ENCODE assay signal across 27 mouse cellular contexts in the genomic region with DNA sequence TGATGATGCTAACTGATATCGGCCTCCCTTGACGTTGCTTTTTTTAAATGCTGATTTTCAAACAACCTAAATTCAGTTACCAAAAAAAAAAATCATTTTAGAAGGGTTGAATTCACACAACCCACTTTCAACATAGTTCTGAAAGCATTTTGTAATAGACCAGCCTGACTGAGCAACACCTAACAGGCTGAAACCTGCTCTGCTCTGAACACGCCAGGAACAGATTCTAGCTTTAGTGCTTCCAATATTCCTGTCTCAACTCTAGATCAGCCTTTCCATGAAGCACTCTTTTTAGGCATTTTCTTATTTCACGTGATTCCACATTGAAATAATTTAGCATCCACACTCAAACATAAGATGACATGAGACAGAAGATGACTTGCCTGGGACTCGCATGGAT.
"Had no signal": no experiment of that assay in that cellular context is flagged by ENCODE, and none has a peak within 500 bp of the region (broad histone marks: within the 10 kb centered on the region; RNA-seq: fewer than 3 reads in every experiment).

No protein-coding gene starts in this region.

- DNase-seq: gastrocnemius, postnatal 14 days; gastrocnemius, postnatal 36 days; heart, adult 18-20 months; heart, postnatal 10 days; heart, postnatal 4 days; kidney, adult 18-20 months; kidney, adult 8-10 months; kidney, postnatal 10 days; kidney, postnatal 25 days; kidney, postnatal 4 days; liver; liver, embryonic 13.5 days had no signal

- H3K4me2 ChIP-seq: heart, embryonic 12.5 days; hindbrain, embryonic 12.5 days; hindbrain, embryonic 14.5 days; intestine, embryonic 15.5 days; limb, embryonic 12.5 days; liver, embryonic 11.5 days; liver, embryonic 13.5 days; liver, embryonic 15.5 days had no signal

- ATAC-seq: hindbrain, embryonic 16.5 days; inflammation-experienced regulatory T-cells, adult 6 months; intestine, embryonic 15.5 days; intestine, postnatal 0 days had no signal

- H3K4me3 ChIP-seq: heart, embryonic 10.5 days; heart, embryonic 12.5 days; hindbrain, embryonic 10.5 days; hindbrain, embryonic 12.5 days; intestine, embryonic 15.5 days; layer of hippocampus, adult 2 months; left cerebral cortex, adult 2 months; limb, embryonic 10.5 days; limb, embryonic 12.5 days; liver, embryonic 13.5 days; liver, embryonic 15.5 days had no signal

- H3K27me3 ChIP-seq: heart, embryonic 12.5 days; hindbrain, embryonic 12.5 days; intestine, embryonic 15.5 days; limb, embryonic 12.5 days; liver, embryonic 13.5 days; liver, embryonic 15.5 days had no signal

- H3K9ac ChIP-seq: heart, embryonic 12.5 days; hindbrain, embryonic 12.5 days; hindbrain, embryonic 14.5 days; intestine, embryonic 15.5 days; limb, embryonic 12.5 days; liver, embryonic 13.5 days; liver, embryonic 15.5 days had no signal

- H3K4me1 ChIP-seq: heart, embryonic 10.5 days; heart, embryonic 12.5 days; hindbrain, embryonic 10.5 days; hindbrain, embryonic 12.5 days; intestine, embryonic 15.5 days; limb, embryonic 10.5 days; limb, embryonic 12.5 days; liver, embryonic 13.5 days; liver, embryonic 15.5 days had no signal

- H3K27ac ChIP-seq: heart, embryonic 10.5 days; hindbrain, embryonic 10.5 days; hindbrain, embryonic 12.5 days; hindbrain, embryonic 14.5 days; intestine, embryonic 15.5 days; layer of hippocampus, adult 2 months; left cerebral cortex, adult 2 months; limb, embryonic 10.5 days; limb, embryonic 12.5 days; liver, embryonic 13.5 days; liver, embryonic 15.5 days had no signal

- H3K9me3 ChIP-seq: heart, embryonic 10.5 days; heart, embryonic 12.5 days; hindbrain, embryonic 10.5 days; hindbrain, embryonic 12.5 days; intestine, embryonic 15.5 days; limb, embryonic 10.5 days; limb, embryonic 12.5 days; liver, embryonic 13.5 days; liver, embryonic 15.5 days had no signal

- H3K36me3 ChIP-seq: heart, embryonic 10.5 days; heart, embryonic 12.5 days; hindbrain, embryonic 10.5 days; hindbrain, embryonic 12.5 days; intestine, embryonic 15.5 days; limb, embryonic 10.5 days; limb, embryonic 12.5 days; liver, embryonic 13.5 days; liver, embryonic 15.5 days had no signal
